Mouse (Mus musculus): Measurements from ENCODE around the gene Sycp1. TPM values are rescaled to one million over a fixed set of nuclear protein-coding genes. Genes with fewer than 3 reads are reported as not detected.

The Sycp1 gene
- polyA plus RNA-seq, 1 experiment, result not detected

Other genes starting within 250 kb of the Sycp1 start
- 76.3 and 90.8 TPM in 2 replicates for gene Tspan2, start 201.6 kb downstream of the Sycp1 start, polyA plus RNA-seq (2012; rRNA removed)
- gene Tshb, start 153.4 kb downstream of the Sycp1 start, polyA plus RNA-seq (2012; rRNA removed), result not detected in 2 replicates
- not detected in 2 replicates for gene Nr1h5, start 28.0 kb upstream of the Sycp1 start, polyA plus RNA-seq (2012; rRNA removed)
- 37.5 and 42.5 TPM in 2 replicates for gene Sike1, start 59.6 kb upstream of the Sycp1 start, polyA plus RNA-seq (2012; rRNA removed)
- gene Csde1, start 84.3 kb upstream of the Sycp1 start, polyA plus RNA-seq (2012; rRNA removed), result 86.2 and 156 TPM in 2 replicates
- 32.4 and 36.7 TPM in 2 replicates for gene Nras, start 122.2 kb upstream of the Sycp1 start, polyA plus RNA-seq (2012; rRNA removed)
- gene Ampd1, start 137.9 kb upstream of the Sycp1 start, polyA plus RNA-seq (2012; rRNA removed), result 0.11 TPM in 1 of 2 replicates, not detected in the other
- 5.2 and 5.4 TPM in 2 replicates for gene Dennd2c, start 166.5 kb upstream of the Sycp1 start, polyA plus RNA-seq (2012; rRNA removed)
- gene Bcas2, start 235.6 kb upstream of the Sycp1 start, polyA plus RNA-seq (2012; rRNA removed), result 76.6 and 87.1 TPM in 2 replicates

All from urinary bladder, adult 2 months (tissue).